ENCODE assay signal across 8 mouse cellular contexts in the genomic region with DNA sequence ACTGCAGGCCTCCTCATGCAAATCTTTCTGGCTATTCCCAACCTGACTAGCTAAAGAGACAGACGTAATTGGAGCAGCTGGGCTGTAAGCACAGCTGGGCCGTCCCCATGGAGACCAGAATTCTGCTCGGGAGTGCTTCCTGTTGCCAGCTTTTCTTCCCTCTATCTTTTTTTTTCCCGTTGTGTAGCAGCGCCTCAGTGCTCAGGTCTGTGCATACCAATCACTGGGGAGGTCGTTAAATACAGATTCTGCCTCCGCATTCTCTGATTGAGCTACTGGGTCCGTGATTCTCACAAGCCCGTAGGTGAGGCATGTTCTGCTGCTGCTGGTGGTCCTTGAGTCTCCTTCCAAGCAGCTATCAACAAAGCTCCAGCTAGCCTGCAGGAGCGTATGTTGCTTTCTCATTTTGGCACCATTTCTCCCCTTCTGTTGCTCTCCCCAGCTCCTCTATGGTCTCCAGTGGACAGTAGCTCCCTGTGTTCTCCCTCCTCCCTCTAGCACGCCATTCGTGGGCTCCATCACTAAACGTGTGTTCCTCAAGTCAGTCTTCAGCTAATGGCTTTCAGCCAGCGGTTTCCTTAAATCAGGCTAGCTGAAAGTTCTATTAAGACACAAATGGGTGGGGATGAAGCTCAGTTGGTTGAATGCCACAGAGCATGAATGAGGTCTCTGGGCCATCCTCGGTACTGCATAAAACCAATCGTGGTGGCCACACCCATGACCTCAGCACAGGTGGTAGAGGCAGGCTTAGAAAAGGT. TPM values are rescaled to one million over a fixed set of nuclear protein-coding genes. Genes with fewer than 3 reads are reported as not detected.
DNase-seq lines count a peak whose midpoint lies in the region; ATAC-seq and TF ChIP-seq lines count a peak whose summit lies in the region.

No protein-coding gene starts in this region.

- H3K4me2 ChIP-seq in limb, embryonic 11.5 days (ENCODE audit: low read depth, severe bottlenecking) = peak overlapping the region; percentile 34

- no peaks in the 10 kb centered on the region for H3K9me3 ChIP-seq in limb, embryonic 11.5 days (ENCODE audit: control insufficient read depth, low read length)

- DNase-seq in heart, adult 11 months = peak; percentile 98
- DNase-seq in heart, postnatal 25 days (ENCODE audit: low spot score) = no peak
- DNase-seq in cerebellum, postnatal 36 days = peak; percentile 39 to 57
- peak; percentile 52 for DNase-seq in gastrocnemius, adult 2 months
- DNase-seq in hindlimb bud, embryonic 11.5 days (ENCODE audit: extremely low spot score, low read depth, low spot score) = peak; percentile 41
- DNase-seq in limb, embryonic 11.5 days (ENCODE audit: low spot score) = peak; percentile 78
- DNase-seq in right cerebral cortex, postnatal 14 days = peak; percentile 64
- no peak for DNase-seq in T-cell, adult 2 months (ENCODE audit: low spot score)

- H3K27me3 ChIP-seq in limb, embryonic 11.5 days (ENCODE audit: control insufficient read depth, insufficient read depth, low read length) = no peaks in the 10 kb centered on the region

- peak overlapping the region; percentile 2; the same call in 1 of the 2 replicates for H3K9ac ChIP-seq in limb, embryonic 11.5 days (ENCODE audit: low read length)

- no peaks in the 10 kb centered on the region for H3K36me3 ChIP-seq in limb, embryonic 11.5 days (ENCODE audit: control insufficient read depth, insufficient read depth, low read length)

- no peak for TF ChIP-seq CTCF in gastrocnemius, adult 2 months (IDR thresholded peaks at IDR 0.05)

- peak; percentile 69 for ATAC-seq in limb, embryonic 11.5 days (ENCODE audit: insufficient number of reproducible peaks, low FRiP score, low TSS enrichment, low read depth)

- peak overlapping the region; percentile 44 for H3K27ac ChIP-seq in gastrocnemius, adult 2 months
- no peak overlapping the region; the same call in 1 of the 2 replicates for H3K27ac ChIP-seq in limb, embryonic 11.5 days (replicated peaks; ENCODE audit: low read depth, low read length)

- intact Hi-C loops in heart, postnatal 25 days (cut with DNase I) = no loop called here
- intact Hi-C loops in gastrocnemius, adult 2 months (cut with DNase I) = loop anchor here (5.0 kb wide), 1 partner anchor 106 kb away; a partner anchor contains a TSS

- 24% methylated on average over 16 of the region's 16 CpGs for WGBS in limb, embryonic 11.5 days

- peak overlapping the region; percentile 51 for H3K4me3 ChIP-seq in gastrocnemius, adult 2 months
- 0 out of 2 replicates have a peak overlapping the region, but pooled peaks have one; percentile 2 for H3K4me3 ChIP-seq in limb, embryonic 11.5 days (ENCODE audit: low read depth, low read length)

- peaks cover 15% of the 10 kb centered on the region for H3K4me1 ChIP-seq in limb, embryonic 11.5 days (ENCODE audit: control insufficient read depth, insufficient read depth, low read length)

RNA-seq across cellular contexts. Expression of a gene that starts 38.5 kb away (rescaled TPM):
- 10 to 100 TPM; 36.9 to 41.9 TPM for total RNA-seq in heart, postnatal 25 days (2021)
- 10 to 100 TPM; 29.3 to 32.9 TPM for total RNA-seq in gastrocnemius, adult 2 months (2021)
- polyA plus RNA-seq in limb, embryonic 11.5 days (2014; fragmentation: Nextera tagmentation; extraction: Ambion mirVana) = 939 and 946 TPM in 2 replicates

RNA-seq across cellular contexts. Expression of a gene that starts 38.7 kb away (rescaled TPM):
- not detected for total RNA-seq in heart, postnatal 25 days (2021)
- total RNA-seq in gastrocnemius, adult 2 months (2021) = not detected
- 0.19 and 0.21 TPM in 2 replicates for polyA plus RNA-seq in limb, embryonic 11.5 days (2014; fragmentation: Nextera tagmentation; extraction: Ambion mirVana)

RNA-seq across cellular contexts. Expression of a gene that starts 41.3 kb away (rescaled TPM):
- 10 to 100 TPM; 14.1 to 14.5 TPM for total RNA-seq in heart, postnatal 25 days (2021)
- 1 to 10 TPM; 2.3 to 2.6 TPM for total RNA-seq in gastrocnemius, adult 2 months (2021)
- 13.9 and 14.7 TPM in 2 replicates for polyA plus RNA-seq in limb, embryonic 11.5 days (2014; fragmentation: Nextera tagmentation; extraction: Ambion mirVana)

RNA-seq across cellular contexts. Expression of a gene that starts 55.6 kb away (rescaled TPM):
- 1 to 10 TPM; 3.1 to 4.0 TPM for total RNA-seq in heart, postnatal 25 days (2021)
- 1 to 10 TPM; 6.0 to 7.4 TPM for total RNA-seq in gastrocnemius, adult 2 months (2021)
- 47.4 and 50.9 TPM in 2 replicates for polyA plus RNA-seq in limb, embryonic 11.5 days (2014; fragmentation: Nextera tagmentation; extraction: Ambion mirVana)

Comparison
In these comparisons a context has a peak if more than half of its experiments do, and no peak if none do; other contexts are left out.
1. DNase-seq: peak in heart, adult 11 months (single experiment), cerebellum, postnatal 36 days (2 of 2), gastrocnemius, adult 2 months (single experiment), hindlimb bud, embryonic 11.5 days (single experiment), limb, embryonic 11.5 days (single experiment) and right cerebral cortex, postnatal 14 days (single experiment); none in heart, postnatal 25 days (single experiment) and T-cell, adult 2 months (single experiment).
2. RNA of a gene that starts 41.3 kb away (total RNA-seq): 14.1 to 14.5 TPM in heart, postnatal 25 days; 2.3 to 2.6 TPM in gastrocnemius, adult 2 months; every median in the first group is over 4 times any median in the second.